Mouse (Mus musculus) small intestine, adult 10 weeks (tissue): ENCODE data around the gene Suv39h2. TPM values are rescaled to one million over a fixed set of nuclear protein-coding genes. Genes with fewer than 3 reads are reported as not detected.

ENCODE experiments used
- polyA plus RNA-seq: library from polyadenylated mRNA; stranded (reverse); fragments of 350-450 nt; fragmentation: Illumina TruSeq; extraction: RNeasy Lipid Tissue Mini Kit (QIAGEN cat#74804); gene quantifications from one replicate; pipeline ENCODE4 v1.2.3, GENCODE M21; 2014; ENCODE audit warnings: low replicate concordance

Suv39h2 gene
- 6.9 TPM for polyA plus RNA-seq

DNA sequence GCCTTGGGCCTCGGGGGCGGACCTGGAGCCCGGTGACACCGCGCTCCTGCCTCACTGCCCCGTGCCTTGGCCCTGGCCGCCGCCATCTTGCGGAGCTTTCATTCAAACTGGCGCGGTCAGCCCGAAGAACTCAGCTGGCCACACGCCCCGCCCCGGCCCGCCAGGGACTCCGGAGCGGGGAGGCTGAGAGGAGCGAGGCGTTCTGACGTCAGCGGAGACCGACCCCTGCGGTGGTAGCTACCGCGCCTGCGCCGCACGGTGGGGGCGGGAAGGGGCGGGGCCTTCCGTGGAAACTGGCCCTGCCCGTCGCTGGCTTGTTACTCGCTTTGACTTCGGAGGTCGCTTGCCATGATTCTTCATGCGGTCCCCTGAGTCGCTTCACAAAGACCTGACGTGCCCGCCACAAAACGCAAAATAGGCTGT is at the start of gene Suv39h2:
TSS of gene Suv39h2 (minus strand) at position 171 of the 423 bp plus-strand sequence.

DNA sequence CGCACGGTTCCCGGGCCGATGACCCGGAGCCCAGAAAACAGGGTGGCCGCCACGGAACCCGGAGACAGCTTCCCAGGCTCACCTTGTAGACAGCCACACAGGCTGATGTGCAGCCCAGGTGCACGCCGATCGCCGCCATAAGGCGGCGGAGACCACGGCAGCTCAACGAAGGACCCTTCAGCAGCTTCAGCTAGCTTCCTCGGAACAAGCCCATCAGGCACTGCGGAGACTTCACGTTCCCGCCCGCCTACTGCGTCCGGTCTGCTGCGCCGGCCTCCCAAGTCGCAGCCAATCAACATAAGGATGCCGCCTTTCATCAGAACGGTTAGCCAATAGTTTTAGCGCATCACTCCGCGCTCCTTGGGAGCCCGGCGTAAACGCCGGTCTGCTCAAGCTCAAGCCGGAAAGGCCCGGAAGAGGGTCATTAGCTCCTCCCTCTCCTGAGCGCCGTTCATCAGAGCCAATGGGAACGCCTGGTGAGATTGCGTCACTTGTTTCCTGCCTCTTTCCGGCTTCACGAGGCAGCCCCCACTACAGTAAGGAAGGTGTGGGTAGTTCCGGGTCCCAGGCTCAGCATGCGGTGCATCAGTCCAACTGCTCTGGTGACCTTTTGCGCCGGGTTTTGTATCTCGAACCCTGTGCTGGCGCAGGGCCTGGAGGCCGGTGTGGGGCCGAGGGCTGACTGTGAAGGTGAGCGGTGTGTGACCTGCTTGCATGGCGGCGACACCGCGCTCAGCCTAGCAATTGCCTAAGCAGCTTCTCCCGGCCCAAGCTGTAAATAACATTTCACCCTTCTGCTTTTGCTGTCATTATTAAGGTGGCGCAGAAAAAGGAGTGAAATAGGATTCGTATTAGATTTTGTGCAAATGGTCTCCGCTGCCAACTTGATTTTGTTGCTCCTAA is 38.0 kb upstream of the Suv39h2 start, which contains the start of the genes Gm45902, Hspa14 and Cdnf:
TSS of gene Gm45902 (minus strand) at position 239 of the 903 bp plus-strand sequence.
TSS of gene Hspa14 (minus strand) at position 263 of the 903 bp plus-strand sequence.
TSS of gene Cdnf (plus strand) at position 479 of the 903 bp plus-strand sequence.

DNA sequence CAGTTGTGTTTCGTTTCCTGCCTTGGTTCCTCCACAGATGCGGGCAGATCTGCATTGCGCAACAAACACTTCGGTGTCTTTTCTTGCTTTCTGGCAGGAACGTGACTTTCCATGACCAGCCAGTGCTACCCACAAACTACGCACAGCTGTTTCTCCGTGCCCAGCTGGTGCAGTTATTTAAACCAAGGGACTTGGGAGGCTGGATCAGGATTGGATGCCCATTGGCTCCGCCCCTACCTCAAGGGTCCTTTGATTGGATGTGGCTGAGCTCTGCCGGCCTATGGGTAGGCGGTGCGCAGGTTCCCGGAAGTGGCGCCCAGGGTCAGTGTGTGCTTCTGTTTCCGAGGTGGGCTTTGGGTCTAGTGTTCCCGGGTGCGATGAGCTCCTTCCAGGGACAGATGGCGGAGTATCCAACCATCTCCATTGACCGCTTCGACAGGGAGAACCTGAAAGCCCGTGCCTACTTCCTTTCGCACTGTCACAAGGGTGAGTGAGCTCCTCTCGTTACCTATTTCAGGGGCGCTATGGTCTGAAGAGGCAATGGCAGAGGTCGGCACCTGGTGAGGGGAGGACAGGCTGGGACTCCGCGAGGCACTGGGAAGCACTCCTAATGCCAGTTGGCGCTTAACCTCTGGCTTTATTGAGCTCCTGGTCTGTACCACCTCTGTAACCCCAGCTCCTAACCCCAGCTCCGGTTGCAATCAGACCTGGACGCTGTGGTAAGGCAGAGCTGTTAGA is 50.8 kb downstream of the Suv39h2 start, which contains the start of gene Dclre1c:
TSS of gene Dclre1c (plus strand) at position 291 of the 738 bp plus-strand sequence.

DNA sequence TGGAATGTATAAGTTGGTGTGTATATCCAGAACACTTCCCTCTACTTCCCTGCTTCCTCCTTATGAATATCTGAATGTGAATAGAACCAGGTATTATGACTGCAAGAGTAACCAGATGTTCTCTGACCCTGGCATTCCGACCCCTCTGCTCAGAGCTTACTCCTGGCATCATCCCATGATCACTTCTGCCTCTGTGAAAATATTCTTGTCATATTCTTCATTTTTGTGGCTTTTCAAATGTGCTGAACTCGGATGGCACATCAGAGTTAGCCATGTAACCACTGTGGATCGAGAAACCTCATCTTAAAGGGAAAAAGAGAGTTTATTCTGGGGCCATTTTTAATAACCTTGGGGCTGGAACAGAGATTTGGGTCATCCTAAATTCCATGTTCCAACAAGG is 52.3 kb downstream of the Suv39h2 start, which contains the start of gene Meig1:
TSS of gene Meig1 (minus strand) at position 101 of the 400 bp plus-strand sequence.

Other genes with a start within 250 kb of the Suv39h2 start
- gene Nmt2, start 190.8 kb downstream of the Suv39h2 start, polyA plus RNA-seq = 24.8 TPM
- gene Rpp38, start 142.4 kb downstream of the Suv39h2 start, polyA plus RNA-seq = 10.9 TPM
- not detected for gene Acbd7, start 138.9 kb downstream of the Suv39h2 start, polyA plus RNA-seq
- gene Olah, start 77.8 kb downstream of the Suv39h2 start, polyA plus RNA-seq = not detected
- not detected for gene Meig1, start 52.4 kb downstream of the Suv39h2 start, polyA plus RNA-seq
- gene Dclre1c, start 50.9 kb downstream of the Suv39h2 start, polyA plus RNA-seq = 14.0 TPM
- gene Gm45902, start 37.8 kb upstream of the Suv39h2 start, polyA plus RNA-seq = 1.8 TPM
- gene Hspa14, start 37.8 kb upstream of the Suv39h2 start, polyA plus RNA-seq = 47.7 TPM
- 0.82 TPM for gene Cdnf, start 38.0 kb upstream of the Suv39h2 start, polyA plus RNA-seq
- gene Fam107b, start 95.5 kb upstream of the Suv39h2 start, polyA plus RNA-seq = 83.4 TPM